Mouse (Mus musculus) ES-E14 (cell line): Measurements from ENCODE around the gene Il15ra.

Source experiments
- CHD2 ChIP-seq: IDR thresholded peaks from 2 replicates; pipeline ENCODE4 v1.6.1; 2014; ENCODE audit warnings: mild to moderate bottlenecking, low read depth, low read length, inconsistent platforms
- HCFC1 ChIP-seq: IDR thresholded peaks from 2 replicates; pipeline ENCODE4 v1.6.1; 2012; ENCODE audit warnings: low read length, inconsistent platforms, borderline replicate concordance; ENCODE audit not compliant: insufficient read depth
- MAFK ChIP-seq: IDR thresholded peaks from 2 replicates; pipeline ENCODE4 v1.6.1; 2014; ENCODE audit warnings: mild to moderate bottlenecking, low read depth, low read length, inconsistent platforms; ENCODE audit not compliant: insufficient read depth

- TF ChIP-seq CHD2 (no peak), HCFC1 (no peak), MAFK (no peak)
These were observed 67.3 kb downstream of the Il15ra start for GRCm38 (mm10) chr2:11772401-11772800.
